24 mouse cellular contexts compared by ENCODE assay signal in the genomic region with DNA sequence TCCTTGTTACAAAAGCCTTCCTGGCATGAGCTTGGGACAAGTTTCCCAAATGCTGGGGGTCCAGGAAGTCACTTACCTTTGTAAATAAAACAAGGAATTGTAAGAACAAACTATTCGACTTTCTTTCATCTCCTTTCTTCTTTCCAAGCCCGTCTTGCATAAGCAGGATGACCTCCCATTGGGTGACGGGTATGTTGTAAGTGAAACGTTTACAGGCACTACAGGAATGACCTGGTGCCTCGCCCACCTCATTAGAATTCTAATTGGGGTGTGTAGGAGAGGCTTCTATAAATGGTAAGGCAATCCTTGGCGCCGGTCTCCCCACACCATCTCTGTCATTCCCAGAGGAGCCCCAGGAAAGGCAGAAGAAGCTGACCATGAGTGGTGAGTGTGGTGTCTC. TPM values are rescaled to one million over a fixed set of nuclear protein-coding genes. Genes with fewer than 3 reads are reported as not detected.
"Had no signal": no experiment of that assay in that cellular context is flagged by ENCODE, and none has a peak within 500 bp of the region (broad histone marks: within the 10 kb centered on the region; RNA-seq: fewer than 3 reads in every experiment).

A gene (plus strand): TSS at position 324 of the 400 bp plus-strand sequence.

- ATAC-seq: lung, postnatal 0 days; midbrain, embryonic 16.5 days had no signal

- H3K27ac ChIP-seq: lung, embryonic 15.5 days; midbrain, embryonic 10.5 days; midbrain, embryonic 12.5 days; neural tube, embryonic 13.5 days; neural tube, embryonic 15.5 days had no signal

- H3K9me3 ChIP-seq: lung, embryonic 15.5 days; midbrain, embryonic 10.5 days; midbrain, embryonic 12.5 days; neural tube, embryonic 13.5 days; neural tube, embryonic 15.5 days had no signal

- H3K9ac ChIP-seq: lung, embryonic 15.5 days; midbrain, embryonic 12.5 days; neural tube, embryonic 13.5 days; neural tube, embryonic 15.5 days had no signal

- H3K4me2 ChIP-seq: lung, embryonic 15.5 days; midbrain, embryonic 12.5 days; neural tube, embryonic 13.5 days; neural tube, embryonic 15.5 days had no signal

- DNase-seq: lung, adult 18-20 months; lung, postnatal 14 days; lung, postnatal 4 days; midbrain, embryonic 14.5 days; retina, postnatal 1 day; right cerebral cortex, adult 18-20 months; right cerebral cortex, postnatal 25 days; right cerebral cortex, postnatal 4 days; spleen, adult 18-20 months; thymus, adult 18-20 months; thymus, postnatal 14 days; thymus, postnatal 4 days had no signal

- H3K4me1 ChIP-seq: lung, embryonic 15.5 days; midbrain, embryonic 10.5 days; neural tube, embryonic 13.5 days; neural tube, embryonic 15.5 days had no signal

- H3K27me3 ChIP-seq: lung, embryonic 15.5 days; midbrain, embryonic 12.5 days; neural tube, embryonic 13.5 days; neural tube, embryonic 15.5 days had no signal

- H3K36me3 ChIP-seq: lung, embryonic 15.5 days; midbrain, embryonic 10.5 days; midbrain, embryonic 12.5 days; neural tube, embryonic 13.5 days; neural tube, embryonic 15.5 days had no signal

- H3K4me3 ChIP-seq: lung, embryonic 15.5 days; midbrain, embryonic 10.5 days; midbrain, embryonic 12.5 days; myocyte; neural tube, embryonic 13.5 days; neural tube, embryonic 15.5 days had no signal

RNA-seq across cellular contexts. Expression of the gene that starts here (rescaled TPM):
- total RNA-seq: megakaryocyte-erythroid progenitor cell, adult 5-6 weeks had no signal
- polyA plus RNA-seq: liver, embryonic 16.5 days; lung, embryonic 15.5 days; lung, postnatal 0 days; midbrain, embryonic 10.5 days; midbrain, embryonic 14.5 days; midbrain, embryonic 16.5 days; myocyte; neural tube, embryonic 11.5 days; neural tube, embryonic 15.5 days; small intestine, adult 2 months had no signal
